Mouse (Mus musculus) megakaryocyte-erythroid progenitor cell, adult 5-6 weeks (primary cell): Measurements from ENCODE around the gene Fam131c. TPM values are rescaled to one million over a fixed set of nuclear protein-coding genes. Genes with fewer than 3 reads are reported as not detected.
A peak's percentile ranks its signal among the peaks of the same experiment; 100 is the strongest.

ENCODE experiments used
- ATAC-seq: replicated peaks from 2 replicates; pipeline ENCODE4 v1.8.0; 2016; ENCODE audit warnings: mild to moderate bottlenecking, inconsistent platforms; ENCODE audit not compliant: severe bottlenecking, poor library complexity, low FRiP score, low TSS enrichment
- total RNA-seq, 2 experiments: library from RNA; stranded (forward) in 1 of 2; stranded (reverse) in 1 of 2; fragments of 200-1000, 215-1000 nt in 1 of 2; fragments of >200 nt in 1 of 2; fragmentation: Nextera tagmentation in 1 of 2; gene quantifications; 2 replicates each; pipeline ENCODE4 v1.2.3; 2014 to 2017

Gene Fam131c
- total RNA-seq, 2 experiments from 2014 or later: not detected

DNA sequence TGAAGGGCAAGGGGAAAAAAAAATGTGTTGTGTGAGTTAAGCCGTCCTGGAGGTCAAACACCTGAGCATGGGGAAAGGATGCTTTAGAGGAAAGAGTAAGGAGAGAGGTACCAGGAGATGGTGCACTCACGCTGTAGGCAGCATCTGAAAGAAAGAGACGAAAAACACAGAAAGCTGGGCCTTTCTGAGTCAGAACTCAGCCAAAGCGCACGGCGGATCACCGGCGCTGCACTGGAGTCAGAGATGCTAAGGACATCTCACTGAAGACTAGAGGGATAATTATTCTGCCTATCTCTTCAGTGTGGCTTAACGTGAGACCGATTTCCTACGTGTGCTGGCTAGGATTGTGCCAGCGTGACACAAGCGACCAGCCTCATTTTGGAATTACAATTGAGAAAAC, 59.9 kb downstream of the Fam131c start:
- no peak for ATAC-seq

DNA sequence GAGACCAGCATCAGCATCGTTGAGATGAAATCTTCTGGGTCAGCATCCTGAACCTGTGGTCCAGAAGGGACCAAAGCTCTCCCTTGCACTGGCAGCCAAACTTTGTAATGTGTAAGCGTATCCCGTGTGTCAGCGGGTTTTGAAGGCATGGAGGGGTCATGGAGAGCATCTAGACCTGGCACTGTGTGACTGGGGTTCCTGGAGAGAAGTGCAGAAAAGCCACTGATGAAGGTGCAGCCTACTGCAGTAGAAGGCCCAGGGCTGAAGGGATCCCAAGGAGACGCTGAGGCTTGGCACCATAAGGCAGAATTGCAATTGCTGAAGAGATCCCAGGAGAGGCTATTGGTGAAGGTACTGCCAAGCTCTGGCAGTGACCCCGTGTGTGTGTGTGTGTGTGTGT, 61.4 kb downstream of the Fam131c start:
- no peak for ATAC-seq

DNA sequence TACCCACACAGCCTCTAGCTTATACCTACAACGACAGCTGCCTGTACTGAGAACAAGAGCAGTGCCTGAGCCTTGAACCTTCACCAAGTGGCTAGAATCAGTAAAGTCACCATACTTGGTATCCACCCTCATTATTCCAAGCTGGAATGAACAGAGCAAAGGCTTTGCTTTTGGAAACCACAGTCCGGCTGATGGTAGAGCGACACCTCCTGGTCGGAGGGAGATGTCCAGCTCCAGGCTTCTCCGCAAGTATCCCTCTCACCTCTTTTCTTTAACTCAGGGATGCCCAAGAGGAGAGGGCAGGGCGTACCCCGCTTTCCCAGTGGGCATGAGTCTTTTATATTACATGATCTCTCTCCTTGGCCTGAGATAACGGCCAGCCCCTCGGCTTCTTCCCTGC, 61.8 kb downstream of the Fam131c start:
- no peak for ATAC-seq

DNA sequence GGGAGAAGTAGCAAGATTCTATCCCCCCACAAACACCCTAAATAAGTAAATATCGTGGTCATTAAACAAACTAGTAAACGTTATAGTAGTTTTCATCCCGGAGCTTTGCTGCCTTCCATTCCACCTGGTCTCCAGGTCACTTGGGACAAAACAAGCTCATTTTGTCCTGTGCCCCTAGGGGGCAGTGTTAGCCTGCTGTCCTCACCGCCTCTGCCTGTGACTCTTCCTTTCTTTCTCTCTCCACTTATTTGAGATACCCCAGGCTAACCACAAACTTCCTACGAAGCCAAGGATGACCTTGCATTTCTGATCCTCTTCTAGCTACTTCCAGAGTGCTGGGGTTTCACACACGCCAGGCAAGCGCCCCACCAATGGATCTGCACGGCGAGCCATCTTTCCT, 63.0 kb downstream of the Fam131c start:
- ATAC-seq: peak; percentile 73

DNA sequence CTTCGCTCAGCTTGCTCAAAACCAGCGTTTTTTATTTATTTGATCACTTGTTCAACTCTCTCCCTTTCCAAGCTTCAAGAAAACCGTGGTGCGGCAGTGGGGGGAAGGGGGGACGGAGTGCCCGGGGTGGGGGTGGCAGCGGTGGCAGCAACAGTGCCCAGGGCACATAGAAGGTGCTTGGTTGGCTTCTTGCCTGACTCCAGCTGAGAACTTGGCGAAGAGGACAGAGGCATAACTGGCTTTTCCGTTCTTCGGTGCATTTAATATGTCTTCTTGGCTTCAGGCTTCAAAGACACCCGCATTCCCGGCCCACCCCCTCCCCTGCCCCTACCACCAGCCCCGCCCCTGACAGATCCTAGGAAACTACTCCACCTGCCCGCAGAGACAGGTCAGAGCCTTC, 64.6 kb downstream of the Fam131c start:
- ATAC-seq: no peak

DNA sequence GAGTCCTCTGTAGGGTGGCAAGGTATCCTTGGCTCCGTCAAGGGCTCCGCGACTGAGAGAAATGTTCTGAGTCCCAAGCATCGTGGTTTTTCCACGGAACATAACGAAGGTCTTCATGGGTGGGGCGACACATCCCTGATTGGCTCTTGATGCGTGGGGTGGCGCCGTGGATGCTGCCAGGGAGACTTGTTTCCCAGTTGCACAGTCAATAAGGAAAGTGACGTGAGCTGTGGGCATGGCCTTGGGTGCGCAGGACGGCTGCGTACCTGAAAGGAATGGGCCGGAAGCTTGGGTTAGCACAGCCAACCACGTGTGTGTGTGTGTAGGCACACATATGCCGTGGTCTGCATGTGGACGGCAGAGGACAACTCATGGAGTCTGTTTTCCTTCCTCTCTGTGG, 65.2 kb downstream of the Fam131c start:
- ATAC-seq: 0 out of 2 replicates have a peak, but pooled peaks have one; percentile 11

Other genes with a start within 250 kb of the Fam131c start
- gene Szrd1, start 228.4 kb upstream of the Fam131c start, total RNA-seq (2014; fragmentation: Nextera tagmentation): 29.0 and 42.6 TPM in 2 replicates
- gene Szrd1, start 228.4 kb upstream of the Fam131c start, total RNA-seq (2017): 33.3 and 37.4 TPM in 2 replicates
- gene Fbxo42, start 220.3 kb upstream of the Fam131c start, total RNA-seq (2014; fragmentation: Nextera tagmentation): 15.3 and 16.1 TPM in 2 replicates
- gene Fbxo42, start 220.3 kb upstream of the Fam131c start, total RNA-seq (2017): 6.7 and 10.2 TPM in 2 replicates
- gene Rsg1, start 154.3 kb upstream of the Fam131c start, total RNA-seq (2014; fragmentation: Nextera tagmentation): 0.81 and 10.9 TPM in 2 replicates
- gene Rsg1, start 154.3 kb upstream of the Fam131c start, total RNA-seq (2017): 3.2 TPM in 1 of 2 replicates, not detected in the other
- gene Arhgef19, start 128.7 kb upstream of the Fam131c start, total RNA-seq (2014; fragmentation: Nextera tagmentation): not detected in 2 replicates
- not detected in 2 replicates for gene Arhgef19, start 128.7 kb upstream of the Fam131c start, total RNA-seq (2017)
- 0.30 and 1.2 TPM in 2 replicates for gene Epha2, start 67.0 kb upstream of the Fam131c start, total RNA-seq (2014; fragmentation: Nextera tagmentation)
- gene Epha2, start 67.0 kb upstream of the Fam131c start, total RNA-seq (2017): not detected in 2 replicates
- gene Clcnka, start 30.5 kb downstream of the Fam131c start, total RNA-seq (2014; fragmentation: Nextera tagmentation): not detected in 2 replicates
- not detected in 2 replicates for gene Clcnka, start 30.5 kb downstream of the Fam131c start, total RNA-seq (2017)
- gene Clcnkb, start 47.8 kb downstream of the Fam131c start, total RNA-seq (2014; fragmentation: Nextera tagmentation): not detected in 2 replicates
- gene Clcnkb, start 47.8 kb downstream of the Fam131c start, total RNA-seq (2017): not detected in 2 replicates
- not detected in 2 replicates for gene Hspb7, start 52.6 kb downstream of the Fam131c start, total RNA-seq (2014; fragmentation: Nextera tagmentation)
- gene Hspb7, start 52.6 kb downstream of the Fam131c start, total RNA-seq (2017): not detected in 2 replicates
- gene Srarp, start 67.9 kb downstream of the Fam131c start, total RNA-seq (2014; fragmentation: Nextera tagmentation): not detected in 2 replicates
- not detected in 2 replicates for gene Srarp, start 67.9 kb downstream of the Fam131c start, total RNA-seq (2017)
- gene Zbtb17, start 76.4 kb downstream of the Fam131c start, total RNA-seq (2014; fragmentation: Nextera tagmentation): 13.4 and 16.6 TPM in 2 replicates
- 21.5 and 26.6 TPM in 2 replicates for gene Zbtb17, start 76.4 kb downstream of the Fam131c start, total RNA-seq (2017)
- gene Spen, start 170.4 kb downstream of the Fam131c start, total RNA-seq (2014; fragmentation: Nextera tagmentation): 64.2 and 81.5 TPM in 2 replicates
- gene Spen, start 170.4 kb downstream of the Fam131c start, total RNA-seq (2017): 21.1 and 40.5 TPM in 2 replicates
- gene Fblim1, start 237.9 kb downstream of the Fam131c start, total RNA-seq (2014; fragmentation: Nextera tagmentation): not detected in 2 replicates
- gene Fblim1, start 237.9 kb downstream of the Fam131c start, total RNA-seq (2017): not detected in 2 replicates